Mouse (Mus musculus): ENCODE measurements at regions not wholly inside any gene's neighbourhood (a gene's known extent, or its start where the extent isn't known, plus 50 kb on each side); places are given as distances from the start of the nearest gene placed in this dataset.
A peak's percentile ranks its signal among the peaks of the same experiment; 100 is the strongest.

GRCm38 (mm10) chr10:37613936-37614335 lies 475.2 kb upstream of the Marcks start:
- no peak for DNase-seq (ENCODE audit: low read depth, low spot score)

DNA sequence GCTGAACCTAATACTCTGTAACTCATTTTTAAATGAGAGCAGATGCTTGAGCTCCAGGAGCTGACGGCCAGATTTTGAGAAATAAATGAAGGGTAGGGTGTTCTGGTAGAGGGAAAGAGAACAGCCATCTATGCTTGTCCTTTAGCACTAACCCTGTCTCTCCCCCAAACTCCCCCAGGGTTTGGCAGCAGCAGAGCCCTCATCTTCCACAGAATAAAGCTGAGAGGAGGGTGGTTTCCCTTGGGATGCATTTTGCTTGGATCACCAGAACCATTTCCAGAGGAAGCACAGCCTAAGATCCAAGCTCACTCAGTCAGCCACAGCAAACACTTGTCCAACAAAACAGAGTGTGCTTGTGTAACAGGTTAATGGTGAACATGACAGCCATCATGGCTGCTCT lies 464.8 kb upstream of the Marcks start:
- DNase-seq (ENCODE audit: low read depth, low spot score): peak; percentile 17

- peak; percentile 14 for DNase-seq (ENCODE audit: low read depth, low spot score)
Observed at GRCm38 (mm10) chr10:37602936-37603335, 464.2 kb upstream of the Marcks start.

GRCm38 (mm10) chr10:37589889-37590288 lies 451.2 kb upstream of the Marcks start:
- DNase-seq (ENCODE audit: low read depth, low spot score): no peak

- no peak for DNase-seq (ENCODE audit: low read depth, low spot score)
Observed at GRCm38 (mm10) chr10:37589009-37589408, 450.3 kb upstream of the Marcks start.

GRCm38 (mm10) chr10:37571171-37571570 lies 432.5 kb upstream of the Marcks start:
- no peak for DNase-seq (ENCODE audit: low read depth, low spot score)

DNA sequence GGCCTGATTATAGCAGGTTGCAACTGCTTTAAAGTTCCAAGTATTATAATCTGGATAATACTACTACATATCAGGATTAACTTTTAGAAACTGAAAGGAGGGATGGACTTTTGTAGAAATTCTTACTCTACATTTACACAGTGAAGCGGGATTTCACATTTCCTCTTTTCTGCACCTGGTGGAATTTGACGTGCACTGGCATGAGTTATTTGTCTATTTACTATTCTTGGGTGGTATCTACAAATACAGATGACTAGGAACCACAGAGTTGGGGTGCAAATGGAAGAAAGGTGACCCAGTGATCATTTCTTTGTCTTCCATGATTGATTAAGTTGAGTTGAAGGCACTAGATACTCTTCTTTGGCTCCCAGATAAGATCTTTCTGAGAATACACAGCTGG lies 423.0 kb upstream of the Marcks start:
- DNase-seq (ENCODE audit: low read depth, low spot score): no peak

GRCm38 (mm10) chr10:37549446-37549845 lies 410.7 kb upstream of the Marcks start:
- DNase-seq (ENCODE audit: low read depth, low spot score): no peak

DNA sequence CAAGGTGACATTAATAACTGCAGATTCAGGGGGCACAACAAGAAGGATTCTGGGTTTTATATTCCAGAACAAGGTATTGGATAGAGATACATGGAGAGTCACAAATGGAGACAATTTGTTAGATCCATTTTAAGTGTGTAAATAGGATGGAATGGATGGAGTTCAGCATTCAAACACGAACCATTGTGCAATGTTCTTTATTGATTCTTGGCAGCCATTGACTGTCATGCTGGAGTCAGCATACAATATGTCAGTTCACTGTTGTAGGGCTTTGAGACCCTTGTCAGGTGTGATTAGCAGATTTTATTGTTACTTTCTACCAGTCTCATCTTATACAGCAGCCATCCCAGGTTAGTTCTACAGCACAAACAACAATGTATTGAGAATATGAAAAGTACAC lies 402.0 kb upstream of the Marcks start:
- DNase-seq (ENCODE audit: low read depth, low spot score): no peak

DNA sequence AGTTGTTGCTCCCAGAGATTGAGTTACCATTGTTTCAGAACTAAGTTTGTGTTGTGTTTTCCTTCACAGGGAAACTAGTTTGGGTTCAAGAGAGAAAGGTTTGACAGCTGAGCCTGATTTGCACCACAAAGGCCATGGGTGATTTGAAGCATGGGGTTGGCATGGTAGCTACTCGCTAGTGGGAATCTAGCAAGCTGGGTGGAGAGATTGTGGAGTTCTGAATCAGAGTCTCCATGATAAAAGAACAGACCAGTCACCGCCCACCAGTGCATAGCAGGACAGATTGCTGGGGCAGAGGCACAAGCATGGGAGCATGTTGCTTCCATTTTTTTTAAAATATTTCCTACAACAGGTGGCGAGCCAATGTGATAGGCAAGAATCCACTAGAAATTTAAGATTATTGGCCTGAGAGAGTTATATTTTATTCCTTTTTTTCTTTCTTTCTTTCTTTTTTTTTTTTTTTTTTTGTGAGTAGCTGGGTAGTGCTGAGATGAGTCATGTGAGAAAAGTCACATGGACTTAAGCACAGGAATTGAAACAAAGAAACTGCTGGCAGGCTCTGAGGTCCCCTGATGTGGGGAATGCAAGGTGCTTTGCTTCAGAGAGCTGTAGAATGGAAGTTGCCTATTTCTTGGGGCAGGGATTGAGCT lies 367.4 kb upstream of the Marcks start:
- DNase-seq (ENCODE audit: low read depth, low spot score): no peak

DNA sequence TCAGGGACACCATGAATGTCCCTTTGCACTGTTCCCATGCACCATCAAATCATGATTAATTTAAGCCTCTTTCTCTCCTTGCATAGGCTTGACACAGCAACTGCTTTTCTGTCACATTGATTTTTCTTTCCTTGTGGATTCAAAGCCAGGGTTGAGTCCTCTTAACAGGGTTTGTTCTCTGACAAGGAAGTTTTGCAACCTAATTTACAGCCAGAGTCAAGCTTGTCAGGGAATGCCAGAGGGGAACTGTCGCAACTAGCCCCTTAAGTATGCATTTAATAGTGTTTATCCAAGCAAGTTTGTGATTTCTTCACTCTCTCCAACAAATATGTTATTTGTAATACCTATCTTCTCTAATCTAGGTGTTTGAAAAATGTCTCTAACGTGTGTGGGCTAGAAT lies 365.7 kb upstream of the Marcks start:
- no peak for DNase-seq (ENCODE audit: low read depth, low spot score)

GRCm38 (mm10) chr10:37502505-37502904 lies 363.8 kb upstream of the Marcks start:
- DNase-seq (ENCODE audit: low read depth, low spot score): no peak

DNA sequence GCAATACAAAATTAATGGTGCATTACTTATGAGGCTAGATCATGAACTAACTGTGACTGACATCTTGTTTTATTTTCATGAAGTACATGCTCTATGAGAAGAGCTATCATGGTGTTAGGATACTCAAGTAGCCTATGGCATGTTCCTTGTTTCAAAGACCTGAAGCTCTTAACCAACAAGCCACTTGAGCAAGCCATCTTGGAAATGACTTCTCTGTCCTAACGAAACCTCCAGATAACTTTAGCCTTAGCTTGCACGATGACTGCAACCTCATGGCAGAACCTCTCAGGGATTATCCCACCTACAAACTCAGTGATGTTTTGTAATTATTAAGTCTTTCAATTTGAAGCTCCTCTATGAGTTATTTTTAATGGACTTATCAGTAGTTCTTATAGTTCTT lies 362.3 kb upstream of the Marcks start:
- no peak for DNase-seq (ENCODE audit: low read depth, low spot score)

DNA sequence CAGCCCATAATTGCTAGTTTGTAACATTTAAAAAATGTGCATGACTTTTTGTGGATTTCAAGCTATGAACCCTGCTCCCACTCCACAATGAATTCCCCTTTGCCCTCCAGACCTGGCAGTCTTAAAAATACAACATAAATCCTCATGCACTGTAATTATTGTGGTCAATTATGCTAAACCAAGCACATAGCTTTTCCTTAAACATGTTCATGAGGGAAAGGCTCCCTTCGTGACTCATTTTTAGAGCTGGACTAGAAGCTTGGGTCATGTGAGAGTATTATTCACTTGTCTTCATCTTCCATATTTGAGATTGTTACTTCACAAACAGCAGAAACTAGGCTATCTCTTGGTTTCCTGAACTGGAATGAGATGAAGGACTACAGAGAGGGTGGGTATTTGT lies 356.7 kb upstream of the Marcks start:
- DNase-seq (ENCODE audit: low read depth, low spot score): no peak

- no peak for DNase-seq (ENCODE audit: low read depth, low spot score)
Observed at GRCm38 (mm10) chr10:37494552-37495166, 355.9 kb upstream of the Marcks start.

DNA sequence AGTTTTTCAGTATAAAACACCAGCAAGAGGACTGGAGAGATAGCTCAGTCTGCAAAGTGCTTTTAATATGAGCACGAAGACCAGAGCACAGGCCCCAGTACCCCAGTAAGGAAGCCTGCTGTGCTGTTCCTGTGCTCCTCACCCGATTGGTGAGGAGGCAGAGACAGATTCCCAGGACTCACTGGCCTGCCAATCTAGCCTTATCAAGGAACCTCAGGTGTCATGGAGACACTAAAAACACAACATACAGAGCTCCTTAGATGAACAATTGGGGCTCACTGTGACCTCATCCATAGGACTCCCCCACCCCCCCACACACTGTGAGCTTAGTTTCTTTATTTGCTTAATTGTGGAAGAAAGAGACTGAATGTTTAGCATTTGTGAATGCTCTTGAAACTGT lies 355.4 kb upstream of the Marcks start:
- no peak for DNase-seq (ENCODE audit: low read depth, low spot score)

DNA sequence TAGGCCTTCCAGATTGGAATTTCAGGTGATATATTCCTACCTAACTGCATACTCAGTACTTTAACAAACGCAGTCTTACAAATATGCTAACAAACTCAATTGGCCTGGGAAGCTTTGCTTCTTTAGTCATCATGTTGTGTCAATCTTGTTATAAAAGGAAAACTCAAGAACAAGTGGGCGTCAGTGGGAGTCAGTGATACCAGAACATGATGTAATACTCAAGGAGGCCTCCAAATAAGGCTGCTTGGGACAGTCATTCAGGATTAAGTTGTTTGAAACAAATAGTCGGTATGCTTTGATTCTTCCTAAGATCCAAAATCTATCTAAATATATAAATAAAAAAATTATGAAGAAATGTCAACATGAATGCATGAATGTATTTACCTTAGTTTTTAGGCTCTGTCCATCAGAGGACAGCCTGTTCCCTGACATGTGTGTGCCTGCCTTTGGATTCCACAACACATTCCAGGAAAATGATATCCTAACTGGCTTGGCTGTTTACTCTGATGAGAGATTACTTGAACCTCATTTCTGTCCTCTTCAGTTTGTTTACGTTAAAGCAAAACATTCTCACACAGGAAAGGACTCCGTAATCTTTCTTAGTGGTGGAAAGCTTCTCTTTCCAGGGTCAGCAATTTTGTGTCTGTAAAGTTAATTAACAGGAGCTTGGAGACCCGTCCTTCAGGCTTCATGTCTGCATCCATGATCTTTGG lies 345.7 kb upstream of the Marcks start:
- peak; percentile 32 for DNase-seq (ENCODE audit: low read depth, low spot score)

GRCm38 (mm10) chr10:37483521-37483920 lies 344.8 kb upstream of the Marcks start:
- DNase-seq (ENCODE audit: low read depth, low spot score): peak; percentile 67

DNA sequence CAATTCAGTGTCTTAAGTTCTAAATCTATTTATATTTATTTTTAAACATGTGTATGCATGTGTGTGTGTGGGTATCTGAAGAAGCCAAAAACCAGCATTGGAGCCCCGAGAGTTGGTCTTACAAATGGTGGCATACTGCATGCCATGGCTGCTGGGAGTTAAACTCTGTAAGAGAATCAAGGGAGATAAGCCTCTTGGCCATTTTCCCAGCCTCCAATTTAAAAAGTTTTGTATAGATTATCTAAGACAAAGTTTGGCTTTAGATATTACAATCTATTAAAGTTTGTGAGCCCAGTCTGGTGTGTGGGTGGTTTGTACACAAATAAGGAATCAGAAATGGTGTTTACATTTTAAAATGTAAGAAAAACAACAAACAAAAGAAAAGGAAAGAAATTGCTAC lies 343.2 kb upstream of the Marcks start:
- DNase-seq (ENCODE audit: low read depth, low spot score): no peak

DNA sequence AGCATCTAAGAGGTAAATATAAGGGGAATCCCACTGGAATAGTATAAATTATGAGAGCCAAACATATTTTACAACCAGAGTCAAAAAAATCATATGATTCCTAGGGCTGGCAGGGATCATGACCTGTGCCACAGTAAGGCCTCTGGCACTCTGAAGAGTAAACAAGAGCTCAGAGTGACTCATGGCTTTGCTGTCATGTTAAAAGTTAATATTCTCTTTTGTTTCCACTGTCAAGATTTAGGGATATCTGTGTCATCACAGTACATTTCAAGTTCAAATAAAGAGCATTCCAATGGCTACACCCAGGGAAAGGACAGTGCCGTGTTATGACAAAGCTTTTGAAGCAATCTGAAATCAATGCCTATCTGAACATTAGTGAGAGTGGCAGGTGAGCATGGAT lies 341.6 kb upstream of the Marcks start:
- DNase-seq (ENCODE audit: low read depth, low spot score): no peak

DNA sequence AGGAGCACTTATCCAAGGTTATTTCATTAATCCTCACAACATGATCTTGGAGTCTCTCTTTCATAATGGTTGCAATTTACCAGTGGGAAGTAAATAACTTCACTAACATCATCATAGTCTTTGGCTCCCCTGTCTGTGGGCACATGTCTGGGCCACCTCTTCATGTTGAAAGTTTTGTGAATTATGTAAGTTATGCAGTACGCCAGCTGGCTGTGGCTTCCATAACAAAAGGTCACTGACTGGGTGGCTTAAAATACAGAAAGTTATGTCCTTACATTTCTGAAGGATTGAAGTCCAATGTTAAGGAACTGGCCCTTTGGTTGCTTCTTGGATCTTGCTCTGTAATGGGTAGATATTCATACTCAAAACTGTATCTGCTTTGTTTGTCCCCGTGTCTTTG lies 339.4 kb upstream of the Marcks start:
- DNase-seq (ENCODE audit: low read depth, low spot score): no peak

GRCm38 (mm10) chr10:37473086-37473485 lies 334.4 kb upstream of the Marcks start:
- DNase-seq (ENCODE audit: low read depth, low spot score): no peak

DNA sequence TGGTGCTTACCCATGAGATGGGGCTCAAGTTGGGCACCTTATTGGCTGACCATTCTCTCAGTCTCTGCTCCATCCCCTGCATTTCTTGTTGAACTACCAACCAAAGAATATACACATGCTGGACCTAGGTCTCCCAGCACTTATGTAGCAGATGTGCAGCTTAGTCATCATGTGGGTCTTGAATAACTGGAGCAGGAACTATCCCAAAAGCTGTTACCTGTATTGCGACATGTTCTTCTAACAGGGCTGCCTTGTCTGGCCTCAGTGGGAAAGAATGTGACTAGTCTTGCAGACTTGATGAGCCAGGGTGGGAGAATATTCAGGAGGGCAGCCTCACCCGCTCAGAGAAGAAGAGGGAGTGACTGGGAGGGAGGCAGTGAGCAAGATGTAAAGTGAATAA lies 318.7 kb upstream of the Marcks start:
- DNase-seq (ENCODE audit: low read depth, low spot score): no peak

Measured in skeletal muscle tissue, adult 2 months (tissue).